Mouse (Mus musculus): ENCODE measurements around the gene Mgat5. TPM values are rescaled to one million over a fixed set of nuclear protein-coding genes. Genes with fewer than 3 reads are reported as not detected.

Gene Mgat5
- polyA plus RNA-seq, 1 experiment from 2014 or later: 5.5 TPM

GRCm38 (mm10) chr1:127514888-127515287, 310.1 kb downstream of the Mgat5 start:
- no peak for DNase-seq (ENCODE audit: extremely low spot score, low spot score)
- peaks cover 11% of the 10 kb centered on the region for H3K9me3 ChIP-seq
- H3K4me3 ChIP-seq: no peak overlapping the region
- H3K27ac ChIP-seq: no peak overlapping the region
- H3K27me3 ChIP-seq (ENCODE audit: poor library complexity, severe bottlenecking): no peaks in the 10 kb centered on the region
- peaks cover 11% of the 10 kb centered on the region; the same call in 1 of the 2 replicates for H3K36me3 ChIP-seq (replicated peaks)
- no peaks in the 10 kb centered on the region for H3K4me1 ChIP-seq
- WGBS: 95% methylated on average over 10 of the region's 10 CpGs

GRCm38 (mm10) chr1:127523364-127523763, 318.5 kb downstream of the Mgat5 start:
- no peak overlapping the region for H3K4me3 ChIP-seq
- no peaks in the 10 kb centered on the region for H3K36me3 ChIP-seq (replicated peaks)
- peaks cover 19% of the 10 kb centered on the region for H3K27me3 ChIP-seq (ENCODE audit: poor library complexity, severe bottlenecking)
- H3K4me1 ChIP-seq: peaks cover 9% of the 10 kb centered on the region; the same call in 1 of the 2 replicates
- no peak overlapping the region for H3K27ac ChIP-seq
- WGBS: 87% methylated on average over 8 of the region's 8 CpGs
- H3K9me3 ChIP-seq: no peaks in the 10 kb centered on the region
- DNase-seq (ENCODE audit: extremely low spot score, low spot score): no peak

- Histone ChIP-seq H3K4me1 (peaks cover 37% of the 10 kb centered on the region), H3K27me3 (ENCODE audit: poor library complexity, severe bottlenecking) (peaks cover 74% of the 10 kb centered on the region), H3K36me3 (replicated peaks) (no peaks in the 10 kb centered on the region), H3K9me3 (no peaks in the 10 kb centered on the region), H3K27ac (peak overlapping the region; percentile 69), H3K4me3 (no peak overlapping the region)
- WGBS: 27% methylated on average over 14 of the region's 14 CpGs
- DNase-seq (ENCODE audit: extremely low spot score, low spot score): peak; percentile 62
Observed at GRCm38 (mm10) chr1:127530849-127531580, 326.2 kb downstream of the Mgat5 start.

- WGBS: 69% methylated on average over 5 of the region's 5 CpGs
- H3K4me1 ChIP-seq: peaks cover 44% of the 10 kb centered on the region
- H3K4me3 ChIP-seq: no peak overlapping the region
- DNase-seq (ENCODE audit: extremely low spot score, low spot score): no peak
- H3K27ac ChIP-seq: no peak overlapping the region
- H3K9me3 ChIP-seq: no peaks in the 10 kb centered on the region
- H3K36me3 ChIP-seq (replicated peaks): no peaks in the 10 kb centered on the region
- H3K27me3 ChIP-seq (ENCODE audit: poor library complexity, severe bottlenecking): peaks cover 79% of the 10 kb centered on the region
Observed at GRCm38 (mm10) chr1:127531723-127532122, 326.9 kb downstream of the Mgat5 start.

DNA sequence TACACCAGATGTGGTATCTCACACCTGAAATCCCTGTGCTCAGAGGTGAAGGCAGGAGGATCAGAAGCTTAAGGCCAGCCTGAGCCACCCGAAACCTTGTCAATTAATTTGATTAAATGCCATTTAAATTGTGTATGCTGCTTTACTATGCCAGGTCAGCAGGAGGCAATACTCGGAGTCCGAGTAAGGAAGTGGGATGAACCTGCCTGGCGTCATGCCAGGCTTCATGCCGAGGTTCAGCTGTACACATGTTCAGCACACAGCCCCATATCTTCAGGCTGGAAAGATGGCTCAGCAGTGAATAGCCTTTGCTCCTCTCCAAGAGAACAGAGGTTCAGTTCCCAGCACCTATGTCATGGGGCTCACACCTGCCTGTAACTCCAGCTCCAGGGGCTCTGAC, 331.6 kb downstream of the Mgat5 start:
- Histone ChIP-seq H3K36me3 (replicated peaks) (no peaks in the 10 kb centered on the region), H3K4me1 (peaks cover 40% of the 10 kb centered on the region), H3K27me3 (ENCODE audit: poor library complexity, severe bottlenecking) (peaks cover 75% of the 10 kb centered on the region), H3K9me3 (no peaks in the 10 kb centered on the region), H3K27ac (peak overlapping the region; percentile 77), H3K4me3 (no peak overlapping the region)
- no peak for DNase-seq (ENCODE audit: extremely low spot score, low spot score)
- 72% methylated on average over 5 of the region's 5 CpGs for WGBS

GRCm38 (mm10) chr1:127537204-127538038, 332.6 kb downstream of the Mgat5 start:
- DNase-seq (ENCODE audit: extremely low spot score, low spot score): peak; percentile 51
- peaks cover 34% of the 10 kb centered on the region for H3K4me1 ChIP-seq
- H3K36me3 ChIP-seq (replicated peaks): no peaks in the 10 kb centered on the region
- H3K9me3 ChIP-seq: no peaks in the 10 kb centered on the region
- H3K27ac ChIP-seq: peak overlapping the region; percentile 77
- peaks cover 80% of the 10 kb centered on the region for H3K27me3 ChIP-seq (ENCODE audit: poor library complexity, severe bottlenecking)
- WGBS: 10% methylated on average over 17 of the region's 17 CpGs
- peak overlapping the region; percentile 33 for H3K4me3 ChIP-seq
